Mouse (Mus musculus): ENCODE measurements at regions not wholly inside any gene's neighbourhood (a gene's known extent, or its start where the extent isn't known, plus 50 kb on each side); places are given as distances from the start of the nearest gene placed in this dataset.

DNA sequence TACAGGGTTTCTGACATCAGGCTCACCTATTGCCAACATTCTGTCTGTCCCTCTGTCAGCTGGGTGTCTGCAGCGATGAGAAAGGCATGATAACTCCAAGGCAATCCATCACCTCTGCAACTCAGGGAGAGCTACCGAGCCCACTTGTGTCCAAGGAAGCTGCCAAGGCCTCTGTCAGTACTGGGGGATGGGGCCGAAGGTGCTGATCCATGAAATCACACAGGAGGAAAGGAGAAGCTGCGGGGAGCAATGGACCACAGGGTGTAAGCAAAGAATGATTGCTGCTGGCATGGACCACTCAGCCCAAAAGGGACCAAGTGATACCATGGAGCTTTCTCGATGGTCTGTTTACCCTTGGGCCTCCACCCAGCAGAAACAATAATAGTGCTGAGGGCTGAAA lies 67.5 kb upstream of the Mid1ip1 start:
- Histone ChIP-seq H3K9me3 (ENCODE audit: low read length) (no peaks in the 10 kb centered on the region), H3K4me1 (replicated peaks; ENCODE audit: low read depth, low read length) (no peaks in the 10 kb centered on the region), H3K4me3 (replicated peaks; ENCODE audit: low read length) (no peak overlapping the region), H3K27me3 (ENCODE audit: insufficient read depth, low read length) (no peaks in the 10 kb centered on the region), H3K36me3 (ENCODE audit: insufficient read depth, low read length) (no peaks in the 10 kb centered on the region)
- TF ChIP-seq POU5F1 (IDR thresholded peaks at IDR 0.05; ENCODE audit: borderline replicate concordance, low read length) (no peak), NANOG (IDR thresholded peaks at IDR 0.05; ENCODE audit: borderline replicate concordance, low read length) (no peak), CTCF (conservative IDR thresholded peaks at IDR 0.05; ENCODE audit: low read length) (no peak)

GRCm38 (mm10) chrX:10650881-10651280 lies 63.9 kb upstream of the Mid1ip1 start:
- Histone ChIP-seq H3K4me1 (replicated peaks; ENCODE audit: low read depth, low read length) (no peaks in the 10 kb centered on the region), H3K36me3 (ENCODE audit: insufficient read depth, low read length) (no peaks in the 10 kb centered on the region), H3K4me3 (replicated peaks; ENCODE audit: low read length) (no peak overlapping the region), H3K27me3 (ENCODE audit: insufficient read depth, low read length) (no peaks in the 10 kb centered on the region), H3K9me3 (ENCODE audit: low read length) (no peaks in the 10 kb centered on the region)
- TF ChIP-seq NANOG (IDR thresholded peaks at IDR 0.05; ENCODE audit: borderline replicate concordance, low read length), result no peak
- peak; percentile 35 for TF ChIP-seq CTCF (conservative IDR thresholded peaks at IDR 0.05; ENCODE audit: low read length)
